Mouse (Mus musculus) thymus, adult 2 months (tissue): Measurements from ENCODE around the gene Prdm11. TPM values are rescaled to one million over a fixed set of nuclear protein-coding genes. Genes with fewer than 3 reads are reported as not detected.

ENCODE experiments used
- DNase-seq: peaks from one replicate; pipeline ENCODE4 v3.0.0; 2021
- H3K27ac ChIP-seq: fragments of 200-500 bp; 2 replicates; pipeline ENCODE4 v1.5.1; 2012; ENCODE audit warnings: low read length, control low read depth; ENCODE audit not compliant: control insufficient read depth, insufficient read depth
- H3K27me3 ChIP-seq: fragments of 200-500 bp; 2 replicates; pipeline ENCODE4 v1.6.1; 2012; ENCODE audit warnings: mild to moderate bottlenecking, low read length, moderate library complexity, mixed read lengths; ENCODE audit not compliant: control insufficient read depth, insufficient read depth
- H3K36me3 ChIP-seq: fragments of 200-500 bp; 2 replicates; pipeline ENCODE4 v1.6.1; 2012; ENCODE audit warnings: mild to moderate bottlenecking, low read length, moderate library complexity; ENCODE audit not compliant: control insufficient read depth, insufficient read depth
- H3K4me1 ChIP-seq: fragments of 200-500 bp; replicated peaks from 2 replicates; pipeline ENCODE4 v1.6.1; 2012; ENCODE audit warnings: low read length; ENCODE audit not compliant: control insufficient read depth, insufficient read depth
- H3K4me3 ChIP-seq: fragments of 200-500 bp; 2 replicates; pipeline ENCODE4 v1.5.1; 2012; ENCODE audit warnings: mild to moderate bottlenecking, low read length, control low read depth, moderate library complexity; ENCODE audit not compliant: control insufficient read depth, insufficient read depth
- CTCF ChIP-seq: fragments of 200-500 bp; IDR thresholded peaks from 2 replicates; pipeline ENCODE4 v1.5.1; 2012; ENCODE audit warnings: mild to moderate bottlenecking, control low read depth, low read length, moderate library complexity, borderline replicate concordance; ENCODE audit not compliant: control insufficient read depth, poor library complexity, insufficient read depth; ENCODE audit errors: extremely low read depth
- POLR2A ChIP-seq: fragments of 200-500 bp; IDR thresholded peaks from 2 replicates; pipeline ENCODE4 v1.6.1; 2012; ENCODE audit warnings: mild to moderate bottlenecking, low read length, control low read depth, moderate library complexity; ENCODE audit not compliant: control insufficient read depth, poor library complexity, insufficient read depth; ENCODE audit errors: extremely low read depth
- WGBS: fragments of 180-500 bp; shearing (Covaris S2); methylation state at CpG from one replicate; pipeline ENCODE4 v1.1.7; 2018; 5-methylcytosine and 5-hydroxymethylcytosine counted together
- polyA plus RNA-seq: library from polyadenylated mRNA; depleted of rRNA; stranded (reverse); fragments of >200 nt; gene quantifications from 2 replicates; pipeline ENCODE4 v1.2.3, GENCODE M21; 2012

Gene Prdm11
- polyA plus RNA-seq, 1 experiment = 17.1 TPM

DNA sequence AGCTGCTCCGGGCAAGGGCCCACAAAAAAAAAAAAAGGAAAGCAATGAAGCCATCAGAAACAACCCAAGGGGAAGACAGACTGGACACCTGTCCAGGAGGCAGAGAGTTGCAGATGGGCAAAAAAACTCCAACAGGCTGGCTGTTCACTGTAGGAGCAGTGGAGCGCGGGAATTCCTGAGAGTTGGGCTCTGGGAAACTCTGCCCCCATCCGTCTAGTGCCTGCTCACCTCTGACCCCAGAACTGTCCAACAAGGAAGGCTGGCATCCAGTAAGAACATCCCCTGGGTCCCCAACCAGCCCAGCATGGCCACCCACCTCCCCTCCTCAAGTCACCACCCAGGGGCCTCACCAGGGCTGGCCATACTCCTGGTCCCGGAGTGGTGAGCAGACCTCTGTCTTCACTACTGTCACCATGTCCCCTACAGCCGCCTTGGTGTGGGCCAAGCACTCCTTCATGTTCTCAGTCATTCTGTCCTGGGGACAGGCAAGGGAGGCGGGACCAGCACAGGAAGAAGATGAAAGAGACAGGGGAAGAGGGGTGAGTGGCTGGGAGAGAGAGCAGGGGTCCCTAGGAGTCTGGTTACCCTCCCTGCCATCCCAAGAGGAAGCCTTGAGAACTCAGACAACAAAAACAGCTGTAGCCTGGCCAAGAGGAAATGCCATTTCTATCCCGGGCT, 32.4 kb downstream of the Prdm11 start:
- TF ChIP-seq CTCF (no peak), POLR2A (no peak)
- Histone ChIP-seq H3K4me1 (peaks cover 10% of the 10 kb centered on the region), H3K36me3 (no peaks in the 10 kb centered on the region), H3K27me3 (no peaks in the 10 kb centered on the region; the same call in 1 of the 2 replicates), H3K4me3 (no peak overlapping the region), H3K27ac (no peak overlapping the region)
- WGBS = 88% methylated on average over 8 of the region's 8 CpGs
- no peak for DNase-seq

DNA sequence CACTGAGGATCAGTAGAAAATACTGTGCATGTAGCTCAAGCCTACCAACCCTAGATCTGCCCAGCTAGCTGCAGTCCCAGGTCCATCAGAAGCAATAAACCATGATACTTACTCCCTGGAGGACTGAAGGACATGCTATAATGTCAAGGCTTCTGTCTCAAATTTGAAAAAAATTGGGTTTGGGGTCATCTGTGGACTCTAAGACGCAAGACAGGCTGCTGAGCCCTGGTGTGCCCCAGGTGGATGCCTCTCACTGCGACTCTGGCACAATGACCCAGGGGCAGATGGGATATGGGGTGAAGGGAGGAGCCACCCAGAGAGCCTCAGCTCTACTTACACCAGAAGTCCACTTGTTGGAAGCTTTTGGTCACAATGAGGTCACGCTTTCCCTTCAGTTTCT, 33.0 kb downstream of the Prdm11 start:
- no peak for TF ChIP-seq CTCF
- TF ChIP-seq POLR2A = no peak
- Histone ChIP-seq H3K36me3 (no peaks in the 10 kb centered on the region), H3K27me3 (no peaks in the 10 kb centered on the region; the same call in 1 of the 2 replicates), H3K4me1 (peaks cover 10% of the 10 kb centered on the region), H3K4me3 (no peak overlapping the region), H3K27ac (no peak overlapping the region)
- 94% methylated on average over 3 of the region's 3 CpGs for WGBS
- DNase-seq = no peak

GRCm38 (mm10) chr2:93011933-93012332, 34.0 kb downstream of the Prdm11 start:
- no peak for DNase-seq
- Histone ChIP-seq H3K36me3 (no peaks in the 10 kb centered on the region), H3K4me3 (no peak overlapping the region), H3K27ac (no peak overlapping the region), H3K27me3 (no peaks in the 10 kb centered on the region; the same call in 1 of the 2 replicates), H3K4me1 (peaks cover 10% of the 10 kb centered on the region)
- WGBS = 95% methylated on average over 9 of the region's 9 CpGs
- TF ChIP-seq POLR2A (no peak), CTCF (no peak)

GRCm38 (mm10) chr2:93011465-93011864, 34.5 kb downstream of the Prdm11 start:
- no peak for DNase-seq
- Histone ChIP-seq H3K36me3 (no peaks in the 10 kb centered on the region), H3K4me3 (no peak overlapping the region), H3K4me1 (peaks cover 10% of the 10 kb centered on the region), H3K27ac (no peak overlapping the region), H3K27me3 (no peaks in the 10 kb centered on the region; the same call in 1 of the 2 replicates)
- TF ChIP-seq POLR2A (no peak), CTCF (no peak)
- 97% methylated on average over 5 of the region's 5 CpGs for WGBS

GRCm38 (mm10) chr2:93007967-93008685, 37.8 kb downstream of the Prdm11 start:
- no peak overlapping the region for H3K27ac ChIP-seq
- DNase-seq = no peak
- no peak overlapping the region for H3K4me3 ChIP-seq
- TF ChIP-seq CTCF (no peak), POLR2A (no peak)
- WGBS = 97% methylated on average over 3 of the region's 3 CpGs
- H3K36me3 ChIP-seq = no peaks in the 10 kb centered on the region
- no peaks in the 10 kb centered on the region for H3K4me1 ChIP-seq
- no peaks in the 10 kb centered on the region for H3K27me3 ChIP-seq

DNA sequence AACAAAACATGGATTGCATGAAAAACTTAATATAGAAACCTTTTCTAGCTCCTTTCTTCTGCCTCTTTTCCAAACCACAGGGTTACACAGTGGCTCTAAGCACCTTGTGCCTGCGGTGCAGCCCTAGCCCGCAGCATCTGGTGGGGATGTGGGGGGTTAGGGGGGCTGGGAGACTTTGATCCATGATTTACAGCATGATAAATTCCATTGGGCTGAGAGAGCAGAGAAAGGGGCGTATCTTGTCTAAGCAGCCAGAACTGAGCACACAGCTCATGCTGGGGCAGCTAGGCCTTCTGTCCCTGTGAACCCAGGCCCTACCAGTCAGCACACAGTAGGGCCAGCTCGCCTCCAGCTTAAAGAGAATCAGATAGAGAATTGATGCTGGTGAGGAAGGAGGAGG, 40.9 kb downstream of the Prdm11 start:
- no peaks in the 10 kb centered on the region for H3K4me1 ChIP-seq
- no peaks in the 10 kb centered on the region for H3K27me3 ChIP-seq
- H3K27ac ChIP-seq = no peak overlapping the region
- H3K4me3 ChIP-seq = no peak overlapping the region
- no peak for TF ChIP-seq POLR2A
- no peak for TF ChIP-seq CTCF
- H3K36me3 ChIP-seq = no peaks in the 10 kb centered on the region
- WGBS = 97% methylated on average over 4 of the region's 4 CpGs
- DNase-seq = no peak
